Mouse (Mus musculus): ENCODE results near the gene Rundc3a.

- TF ChIP-seq CTCF (IDR thresholded peaks at IDR 0.05) (no peak), POLR2A (IDR thresholded peaks at IDR 0.05; ENCODE audit: insufficient read depth, low read depth, low read length) (no peak)
These were observed 10.4 kb upstream of the Rundc3a start for GRCm38 (mm10) chr11:102382794-102383193.
